Mouse (Mus musculus): ENCODE data around the gene St6galnac5. TPM values are rescaled to one million over a fixed set of nuclear protein-coding genes. Genes with fewer than 3 reads are reported as not detected.

The St6galnac5 gene
- total RNA-seq, 2 experiments from 2014 or later: 147 to 149 TPM

DNA sequence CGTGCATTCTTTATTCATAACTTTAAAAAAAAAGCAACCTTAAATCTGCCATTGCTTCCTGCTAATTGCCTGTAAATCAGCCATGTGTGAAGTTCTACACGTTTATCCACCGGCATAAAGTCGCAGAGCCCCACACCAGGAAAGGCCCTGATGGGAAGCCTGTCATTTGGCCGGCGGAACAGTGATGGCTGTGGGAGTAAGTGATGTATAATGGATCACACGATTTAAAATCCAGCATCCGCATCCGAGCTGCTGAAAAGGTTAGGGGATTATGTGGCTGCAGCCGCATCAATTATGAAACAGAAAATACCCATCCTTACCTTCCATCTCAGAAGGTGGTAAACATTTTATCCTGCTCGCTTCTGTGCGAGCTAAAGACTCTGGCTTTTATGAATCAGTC lies 110.0 kb downstream of the St6galnac5 start:
- DNase-seq (ENCODE audit: low spot score in 2 of 2): no peak

DNA sequence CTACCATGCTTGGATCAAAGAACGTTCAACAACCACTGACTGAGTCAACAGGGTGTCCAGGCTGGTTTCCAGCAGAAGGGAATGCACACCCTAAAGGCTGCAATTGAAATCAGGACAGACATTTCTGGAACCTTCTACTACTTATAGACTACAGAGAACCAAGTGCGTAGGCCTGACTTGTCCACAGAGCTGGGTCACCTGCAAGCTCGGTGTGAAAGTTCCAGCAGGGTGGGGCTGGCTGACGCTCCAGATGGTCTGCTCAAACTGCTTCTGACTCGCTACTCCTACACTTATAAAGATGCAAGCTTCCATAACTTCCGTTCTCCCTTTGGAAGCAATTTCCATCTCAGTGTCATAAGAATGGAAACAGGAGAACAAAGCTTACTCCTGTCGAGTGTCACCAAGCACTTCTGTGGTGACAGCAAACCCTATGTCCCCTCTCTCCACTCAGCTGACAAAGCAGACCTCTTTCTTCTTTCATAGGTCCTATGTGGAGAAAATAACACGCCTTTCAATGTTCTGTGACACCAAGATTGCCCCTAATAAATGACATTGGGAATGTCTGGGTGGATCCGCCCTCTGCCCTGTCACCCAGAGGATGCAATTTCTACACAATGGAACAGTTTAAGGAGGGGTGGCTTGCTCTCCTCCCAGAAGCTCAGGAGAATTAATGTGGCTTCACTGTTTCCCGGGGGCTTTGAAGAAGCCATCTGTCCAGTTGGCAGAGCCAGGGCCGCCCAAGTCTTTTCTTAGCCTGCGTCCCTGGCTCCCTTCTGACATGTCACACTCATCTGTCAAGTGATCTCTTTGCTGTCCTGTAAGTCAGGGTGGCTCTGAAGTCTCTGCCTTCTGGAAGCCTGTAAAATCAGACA lies 114.2 kb downstream of the St6galnac5 start:
- DNase-seq (ENCODE audit: low spot score in 2 of 2): no peak

DNA sequence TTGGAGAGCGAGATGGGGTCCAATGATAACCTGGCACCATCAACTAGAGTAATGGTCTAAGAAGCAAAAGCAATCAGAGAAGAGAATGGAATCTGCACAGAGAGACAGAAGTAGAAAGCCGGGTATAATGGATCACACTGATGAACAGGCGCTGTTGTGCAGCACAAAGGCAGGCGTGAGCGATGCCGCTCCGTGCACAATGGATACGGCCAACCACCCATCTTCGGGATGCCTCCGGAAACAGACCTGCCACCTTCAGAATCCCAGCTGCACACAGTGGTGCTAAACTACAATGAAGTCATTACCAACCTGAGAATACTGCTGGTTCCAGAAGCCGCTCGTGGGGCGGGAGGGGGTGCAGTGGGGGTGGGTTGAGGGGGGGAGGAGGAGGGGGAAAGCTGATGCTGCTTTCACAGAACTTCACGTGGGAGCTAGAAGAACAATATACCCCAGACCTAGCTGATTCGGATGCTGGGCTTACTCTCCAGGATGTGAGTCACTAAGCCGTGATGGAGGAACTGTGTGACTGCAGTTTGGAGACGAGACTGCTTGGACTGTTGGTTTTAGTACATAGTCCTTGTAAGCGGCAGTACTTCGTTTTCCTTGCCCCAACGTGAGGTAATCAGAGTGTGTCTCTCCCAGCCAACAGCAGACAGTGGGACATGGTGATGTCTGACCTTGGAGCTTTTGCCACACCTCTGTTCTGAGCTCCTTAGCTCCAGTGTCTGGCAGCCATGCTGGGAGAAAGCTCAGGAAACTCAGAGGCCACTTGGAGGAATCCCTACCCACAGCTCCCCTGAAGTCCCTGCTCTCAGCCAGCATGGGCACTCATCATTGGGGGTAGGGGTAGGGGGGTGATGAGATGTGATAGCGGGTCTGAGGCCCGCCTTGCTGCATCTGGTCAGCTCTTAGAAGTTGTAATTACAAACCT lies 115.7 kb downstream of the St6galnac5 start:
- no peak for DNase-seq (ENCODE audit: low spot score in 2 of 2)

- DNase-seq (ENCODE audit: low spot score in 2 of 2): no peak
Measured at GRCm38 (mm10) chr3:152861978-152862377, 120.1 kb downstream of the St6galnac5 start.

GRCm38 (mm10) chr3:152861450-152861849 lies 120.6 kb downstream of the St6galnac5 start:
- no peak for DNase-seq (ENCODE audit: low spot score in 2 of 2)

DNA sequence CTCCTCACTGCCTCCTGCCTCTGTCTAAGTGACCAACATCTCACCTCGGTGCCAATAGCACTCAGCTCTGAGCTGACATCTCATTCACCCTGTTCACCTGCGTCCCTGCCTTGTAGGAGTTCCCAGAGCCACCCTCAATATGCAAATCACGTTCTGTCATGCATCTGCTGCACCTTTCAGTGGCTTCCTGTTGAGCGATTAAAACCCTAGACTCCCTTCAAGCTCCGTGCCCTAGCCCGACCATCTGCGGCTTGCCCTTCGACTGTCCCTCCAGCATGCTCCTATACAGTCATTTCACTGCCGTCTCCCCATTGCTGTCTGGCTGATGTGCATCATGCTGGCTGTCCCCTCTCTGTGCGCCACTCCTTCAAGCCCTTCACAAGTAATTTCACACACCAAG lies 126.0 kb downstream of the St6galnac5 start:
- DNase-seq (ENCODE audit: low spot score in 2 of 2): no peak

- DNase-seq (ENCODE audit: low spot score in 2 of 2): no peak
Measured at GRCm38 (mm10) chr3:152855006-152855614, 126.9 kb downstream of the St6galnac5 start.

GRCm38 (mm10) chr3:152843925-152844324 lies 138.1 kb downstream of the St6galnac5 start:
- no peak for DNase-seq (ENCODE audit: low spot score in 2 of 2)

DNA sequence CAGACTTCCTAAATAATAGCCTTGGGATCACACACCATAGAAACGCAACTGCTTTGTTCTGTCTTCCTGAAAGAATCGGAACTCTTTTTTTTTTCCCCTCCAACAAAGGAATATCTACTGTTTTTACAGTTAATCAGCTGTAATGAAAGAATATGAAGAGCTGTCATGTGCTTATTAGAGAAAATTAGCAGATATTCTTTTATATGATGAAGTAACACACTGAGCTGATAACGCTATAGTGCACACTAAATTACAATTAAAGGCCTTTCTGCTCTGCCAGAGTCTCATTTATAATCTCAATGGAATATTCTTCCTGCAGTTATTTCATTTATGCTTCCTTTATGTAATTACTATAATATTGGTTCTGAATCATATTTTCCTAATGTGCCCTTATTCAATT lies 139.4 kb downstream of the St6galnac5 start:
- DNase-seq (ENCODE audit: low spot score in 2 of 2): no peak

DNA sequence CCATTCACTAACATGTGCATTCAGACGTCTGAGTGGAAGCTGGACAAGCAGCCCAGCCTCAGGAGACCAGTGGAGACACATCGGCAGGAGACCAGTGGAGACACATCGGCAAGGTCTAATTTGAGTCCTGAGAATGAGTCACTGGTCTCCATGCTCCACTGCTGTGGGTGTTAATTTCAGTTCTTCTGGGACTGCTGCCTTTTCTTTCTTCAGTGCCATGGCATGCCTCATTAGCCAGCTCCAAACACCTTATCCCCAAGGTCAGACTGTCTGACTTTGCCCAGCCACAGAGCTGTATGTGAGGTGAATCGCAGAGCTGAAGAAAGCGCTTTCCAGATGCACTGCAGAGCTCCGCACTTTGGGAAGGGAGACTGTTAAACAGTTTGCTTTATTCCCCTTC lies 140.8 kb downstream of the St6galnac5 start:
- DNase-seq (ENCODE audit: low spot score in 2 of 2): no peak

DNA sequence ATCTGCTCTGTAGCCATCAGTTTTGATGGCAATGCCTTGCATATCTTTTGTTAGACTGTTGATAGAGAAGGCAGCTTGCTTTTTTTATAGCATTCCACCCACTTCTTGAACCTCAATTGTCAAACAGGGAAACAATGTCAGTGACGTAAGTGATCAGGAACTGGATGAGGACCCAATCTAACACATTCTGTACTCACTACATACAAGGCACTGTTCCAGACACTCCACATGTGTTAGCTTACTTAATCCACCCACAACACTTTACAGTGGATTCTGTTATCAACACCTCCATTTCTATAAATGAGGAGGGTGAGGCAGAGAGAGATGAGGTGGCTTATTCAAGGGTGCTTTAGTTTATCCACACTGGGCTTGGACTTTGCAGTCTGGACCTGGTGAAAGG lies 144.1 kb downstream of the St6galnac5 start:
- no peak for DNase-seq (ENCODE audit: low spot score in 2 of 2)

DNA sequence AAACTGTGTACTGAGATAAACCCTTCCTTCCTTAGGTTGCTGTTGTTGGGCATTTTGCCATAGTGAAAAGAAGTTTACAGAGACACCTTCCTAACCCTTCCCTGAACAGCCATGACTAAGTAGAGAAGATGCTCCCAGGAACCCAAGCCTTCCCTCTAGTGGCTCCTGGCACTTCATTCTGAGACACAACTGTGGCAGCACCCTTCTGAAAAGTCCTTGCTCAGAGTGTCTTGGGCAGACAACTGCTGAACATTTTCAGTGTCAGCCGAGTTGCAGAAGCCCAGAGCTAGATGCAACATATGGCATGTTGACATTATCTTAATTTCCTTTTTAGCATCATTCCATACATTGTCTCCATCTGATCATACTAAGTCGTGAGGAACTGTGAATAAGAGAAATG lies 144.6 kb downstream of the St6galnac5 start:
- no peak for DNase-seq (ENCODE audit: low spot score in 2 of 2)

DNA sequence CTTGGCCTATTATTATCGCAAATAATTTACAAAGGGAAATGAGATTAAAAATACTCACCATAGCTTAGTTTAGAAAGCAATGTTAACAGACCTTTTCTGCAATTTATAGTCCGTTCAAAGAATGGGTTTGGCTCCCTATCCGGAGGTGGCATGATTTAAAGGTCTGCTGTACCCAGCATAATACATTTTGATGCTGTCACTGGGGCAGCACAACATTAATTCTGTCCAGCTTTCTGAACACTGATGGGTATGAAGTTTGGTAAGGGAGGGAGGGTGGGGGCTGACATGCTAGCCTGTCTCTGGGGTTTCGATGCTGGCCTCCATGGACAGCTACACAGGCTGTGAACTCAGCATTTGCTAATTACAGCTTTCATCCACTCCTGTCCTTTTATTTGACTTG lies 149.6 kb downstream of the St6galnac5 start:
- DNase-seq (ENCODE audit: low spot score in 2 of 2): no peak

- no peak for DNase-seq (ENCODE audit: low spot score in 2 of 2)
Measured at GRCm38 (mm10) chr3:152831974-152832373, 150.1 kb downstream of the St6galnac5 start.

DNA sequence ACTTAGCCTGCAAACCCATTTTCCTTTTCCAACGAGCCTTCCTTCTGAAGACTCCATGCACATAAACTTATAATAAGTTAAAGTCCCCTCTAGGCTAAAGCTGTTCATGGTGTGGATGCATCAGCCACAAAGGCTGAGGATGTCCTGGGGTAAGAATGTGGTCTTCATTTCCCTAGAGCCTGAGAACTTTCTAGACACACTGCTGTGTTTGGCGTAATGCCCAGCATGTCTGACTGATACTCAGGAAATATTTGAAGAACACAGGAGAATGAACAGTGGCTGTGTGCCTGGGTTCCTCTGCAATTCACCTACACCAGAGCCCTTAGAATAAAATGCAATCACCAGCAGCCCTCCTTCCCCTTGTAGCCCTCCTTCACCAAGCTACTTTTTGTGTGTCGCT lies 150.7 kb downstream of the St6galnac5 start:
- no peak for DNase-seq (ENCODE audit: low spot score in 2 of 2)

DNA sequence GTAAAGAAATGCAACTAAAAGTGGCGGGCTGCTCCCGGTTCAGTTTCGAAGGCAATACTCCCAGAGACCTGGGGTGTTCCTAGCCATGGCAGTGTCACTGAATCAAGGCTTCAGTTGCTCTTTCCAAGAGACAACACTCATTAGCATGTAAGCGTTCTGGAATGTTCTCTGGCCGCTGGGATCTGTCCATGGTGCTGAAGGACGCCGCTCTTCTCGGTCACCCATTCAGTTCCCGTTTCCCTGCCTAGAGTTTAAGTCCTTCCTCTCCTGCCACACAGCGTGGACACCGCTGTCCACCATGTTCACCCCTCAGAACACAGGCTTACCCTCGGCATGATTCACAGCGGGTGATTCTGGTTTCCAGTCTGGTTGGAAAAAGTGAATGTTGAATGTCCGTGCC lies 160.8 kb downstream of the St6galnac5 start:
- peak; percentile 55 for DNase-seq (ENCODE audit: low spot score in 2 of 2)

DNA sequence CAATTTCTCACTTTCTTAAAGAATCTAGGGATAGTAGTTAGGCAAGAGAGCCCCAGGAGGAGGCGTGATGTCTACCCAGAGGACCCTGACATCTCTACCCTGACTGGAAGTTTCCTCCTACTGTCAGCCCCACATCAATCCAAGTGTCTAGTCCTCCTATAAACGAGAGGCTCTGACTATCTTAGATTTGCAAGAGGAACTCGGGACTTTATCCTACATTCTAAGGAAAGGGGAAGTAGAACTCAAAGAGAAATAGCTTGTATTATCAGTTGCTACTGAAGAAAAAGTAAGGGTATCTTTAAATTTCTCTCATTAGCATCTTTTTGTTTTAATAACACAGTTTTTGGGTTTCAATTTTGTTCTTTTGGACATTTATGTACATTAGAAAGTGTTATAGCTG lies 161.6 kb downstream of the St6galnac5 start:
- DNase-seq (ENCODE audit: low spot score in 2 of 2): no peak

DNA sequence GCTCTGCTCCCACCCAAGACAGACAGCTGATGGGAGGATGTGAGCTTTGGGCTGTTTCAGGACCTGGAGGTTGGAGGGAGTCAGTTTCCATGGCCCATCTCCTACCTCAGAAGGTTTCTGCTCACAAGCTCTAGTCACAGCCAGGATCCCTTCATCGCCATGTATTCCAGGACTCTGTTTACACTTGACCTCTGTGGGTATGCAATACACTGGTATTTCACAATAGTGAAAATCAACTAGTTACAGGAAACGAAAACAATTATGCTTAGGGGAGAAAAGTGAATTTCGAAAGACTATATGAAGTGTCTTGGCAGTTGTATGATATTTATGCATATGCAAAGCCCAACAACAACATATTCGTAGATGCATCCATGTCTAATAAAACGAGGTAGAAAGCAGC lies 166.9 kb downstream of the St6galnac5 start:
- DNase-seq (ENCODE audit: low spot score in 2 of 2): no peak

GRCm38 (mm10) chr3:152813905-152814304 lies 168.1 kb downstream of the St6galnac5 start:
- DNase-seq (ENCODE audit: low spot score in 2 of 2): no peak

- DNase-seq (ENCODE audit: low spot score in 2 of 2): no peak
Measured at GRCm38 (mm10) chr3:152799738-152800431, 182.2 kb downstream of the St6galnac5 start.

DNA sequence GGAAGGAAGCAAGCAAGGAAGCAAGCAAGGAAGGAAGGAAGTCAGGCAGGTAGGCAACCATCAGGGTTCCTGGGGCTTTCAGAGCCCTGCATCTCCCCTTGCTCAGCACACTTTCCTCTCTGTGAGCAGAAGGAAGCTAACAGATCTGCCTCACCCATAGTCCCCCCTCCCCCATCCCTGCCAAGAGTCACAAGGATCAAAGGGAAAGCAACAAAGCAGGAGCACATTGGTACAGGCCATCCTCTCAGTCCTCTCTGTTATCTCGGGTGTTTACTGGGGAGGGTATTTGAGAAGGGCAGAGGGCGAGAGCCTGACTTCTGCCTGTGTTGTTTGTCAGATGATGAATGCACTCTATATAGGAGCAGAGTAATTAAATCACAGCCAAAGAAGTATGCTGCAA lies 184.7 kb downstream of the St6galnac5 start:
- DNase-seq (ENCODE audit: low spot score in 2 of 2): no peak
